Mouse (Mus musculus): Measurements from ENCODE around the gene Clec10a.

Gene Clec10a

DNA sequence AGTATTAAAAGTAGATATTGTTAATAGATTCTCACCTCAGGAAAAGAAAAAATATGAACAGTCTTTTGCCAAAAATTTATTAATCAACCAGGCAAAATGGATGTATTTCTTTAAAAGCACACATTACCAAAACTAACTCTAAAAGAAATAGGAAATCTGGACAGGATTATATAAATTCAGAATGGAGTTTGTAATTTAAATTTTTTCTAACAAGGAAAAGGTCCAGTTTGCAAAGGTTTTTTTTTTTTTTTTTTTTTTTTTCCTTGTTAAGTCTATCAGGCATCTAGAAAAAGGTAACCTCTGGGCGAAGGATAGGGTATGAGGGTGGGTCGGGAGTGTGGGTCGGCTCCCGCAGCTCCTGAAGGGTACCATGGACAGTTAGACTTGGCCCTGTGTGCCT lies 24.5 kb downstream of the Clec10a start:
- in situ Hi-C loops (cut with MboI, MseI): no loop called here

- in situ Hi-C loops (cut with MboI, MseI): no loop called here
Measured at GRCm38 (mm10) chr11:70185120-70185519, 29.1 kb downstream of the Clec10a start.

DNA sequence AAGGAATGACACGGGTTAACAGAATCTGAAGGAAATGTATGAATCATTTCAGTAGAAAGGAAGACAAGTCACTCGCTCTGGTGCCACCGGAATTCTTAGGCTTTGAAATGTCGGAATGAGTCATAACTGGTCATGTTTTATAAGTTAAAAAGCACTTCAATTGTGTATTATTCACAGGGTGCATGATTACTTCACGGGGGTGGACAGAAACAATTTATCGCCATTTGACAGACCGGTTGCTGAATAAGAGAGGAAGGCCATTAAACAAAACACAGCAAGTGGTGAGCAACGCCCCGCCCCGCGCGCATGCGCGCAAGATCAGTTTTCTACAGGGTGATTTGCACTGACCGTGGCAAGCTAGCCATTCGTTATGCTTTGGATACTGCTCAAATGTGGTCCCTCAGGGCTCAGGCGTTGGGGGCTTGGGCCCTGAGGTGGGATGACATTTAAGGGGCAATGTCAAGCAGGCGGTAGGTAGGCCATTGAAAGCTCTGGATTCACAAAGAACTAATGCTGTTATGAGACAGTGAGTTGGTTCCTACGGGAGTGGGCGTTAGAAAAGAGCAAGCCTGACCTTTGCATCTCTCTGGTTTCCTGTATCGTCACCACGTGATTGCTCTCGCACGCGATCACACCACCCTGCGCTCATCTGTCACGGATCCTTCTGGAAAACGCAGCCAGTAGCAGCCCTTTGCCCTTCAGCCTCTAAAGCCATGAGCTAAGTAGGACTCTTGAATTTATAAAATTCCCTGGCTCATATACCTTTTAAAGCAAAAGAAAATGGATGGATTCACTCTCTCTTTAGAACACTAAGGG lies 33.5 kb downstream of the Clec10a start:
- in situ Hi-C loops (cut with MboI, MseI): no loop called here

- in situ Hi-C loops (cut with MboI, MseI): no loop called here
Measured at GRCm38 (mm10) chr11:70191188-70191587, 35.2 kb downstream of the Clec10a start.

GRCm38 (mm10) chr11:70192157-70192556 lies 36.2 kb downstream of the Clec10a start:
- in situ Hi-C loops (cut with MboI, MseI): no loop called here

DNA sequence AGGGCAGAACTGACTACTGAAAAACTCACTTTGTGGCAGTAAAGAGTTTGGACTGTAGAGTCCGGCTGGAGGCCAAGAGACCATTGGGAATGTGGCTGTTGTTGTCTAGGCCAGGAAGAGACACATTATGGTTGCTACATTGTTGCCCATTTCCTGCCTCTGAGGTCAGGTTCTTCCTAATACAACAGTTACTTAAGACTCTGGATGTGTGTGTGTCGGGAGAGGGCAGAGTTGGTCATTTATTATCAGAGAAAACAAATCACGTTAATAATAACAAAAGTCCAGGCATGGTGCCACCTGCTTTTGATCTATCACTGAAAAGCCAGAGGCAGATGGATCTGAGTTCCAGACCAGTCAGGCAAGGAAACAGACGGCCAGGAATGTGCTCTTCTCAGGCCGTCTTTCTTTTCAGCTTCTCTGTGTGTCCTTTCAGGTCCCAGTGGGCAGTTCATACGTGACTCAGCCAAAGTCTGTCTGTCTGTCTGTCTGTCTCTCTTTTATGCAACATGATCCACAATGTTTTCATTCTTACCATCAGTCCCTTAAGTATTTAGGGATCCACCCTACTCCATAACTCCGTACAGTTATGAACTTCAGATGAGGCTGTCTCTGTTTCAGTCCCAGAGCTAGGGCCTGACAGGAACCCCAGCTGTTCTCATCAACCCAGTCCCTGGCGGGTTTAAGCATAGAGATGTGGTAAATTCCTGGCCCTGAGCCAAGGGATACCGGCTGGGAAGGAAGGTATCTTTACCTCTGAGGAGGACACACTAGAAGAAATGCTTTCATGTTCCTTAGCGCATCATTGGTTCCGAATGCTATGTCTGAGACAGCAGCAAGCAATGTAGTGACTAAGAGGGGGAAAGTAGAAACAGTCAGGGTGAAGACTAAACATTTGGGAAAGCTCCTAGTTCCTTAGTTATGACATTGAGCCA lies 37.6 kb downstream of the Clec10a start:
- in situ Hi-C loops (cut with MboI, MseI): no loop called here

GRCm38 (mm10) chr11:70198332-70198731 lies 42.3 kb downstream of the Clec10a start:
- in situ Hi-C loops (cut with MboI, MseI): no loop called here

DNA sequence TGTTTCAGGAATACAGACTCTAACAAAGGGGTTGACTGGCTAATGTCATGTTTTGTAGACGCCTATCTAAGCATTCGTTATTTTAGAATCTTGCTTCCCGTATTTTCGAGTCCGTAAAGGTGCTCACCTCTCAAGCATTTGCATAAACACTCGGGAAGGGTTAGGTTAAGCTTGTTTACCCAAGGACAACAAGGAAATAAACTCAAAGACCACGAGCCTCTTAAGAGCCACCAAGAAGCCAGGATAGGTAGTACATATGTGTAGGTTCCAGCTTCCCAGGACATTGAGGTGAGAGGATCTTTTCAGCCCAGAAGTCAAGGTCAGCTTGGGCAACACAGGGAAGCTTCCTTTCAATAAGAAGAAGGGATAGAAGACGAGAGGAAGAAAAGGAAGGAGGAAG lies 43.1 kb downstream of the Clec10a start:
- in situ Hi-C loops (cut with MboI, MseI): no loop called here

GRCm38 (mm10) chr11:70200036-70200608 lies 44.1 kb downstream of the Clec10a start:
- in situ Hi-C loops (cut with MboI, MseI): loop anchor here (5.0 kb wide), 1 partner anchor 143 kb away; no protein-coding TSS in a partner anchor

DNA sequence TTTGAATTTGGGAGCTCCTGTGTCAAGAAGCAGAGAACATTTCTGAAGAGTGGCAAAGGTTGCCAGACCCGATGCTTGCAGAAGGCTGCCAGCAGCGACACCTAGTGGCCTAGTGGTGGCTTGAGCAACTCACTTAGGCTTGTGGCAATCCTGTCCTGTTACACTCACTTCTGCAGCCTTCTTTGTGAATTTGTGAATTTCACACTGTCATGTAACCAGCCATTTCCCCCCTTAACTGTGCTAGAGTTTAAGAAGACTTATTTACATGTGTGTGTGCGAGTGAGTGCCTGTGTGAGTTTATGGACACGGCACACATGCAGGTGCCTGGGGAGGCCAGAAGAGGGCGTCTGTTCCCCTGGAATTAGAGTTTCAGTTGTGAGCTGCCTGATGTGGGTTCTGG lies 45.7 kb downstream of the Clec10a start:
- in situ Hi-C loops (cut with MboI, MseI): loop anchor here (5.0 kb wide), 1 partner anchor 144 kb away; no protein-coding TSS in a partner anchor

- in situ Hi-C loops (cut with MboI, MseI): no loop called here
Measured at GRCm38 (mm10) chr11:70206801-70207200, 50.8 kb downstream of the Clec10a start.

- in situ Hi-C loops (cut with MboI, MseI): no loop called here
Measured at GRCm38 (mm10) chr11:70207283-70207682, 51.3 kb downstream of the Clec10a start.

GRCm38 (mm10) chr11:70208778-70209388 lies 52.9 kb downstream of the Clec10a start:
- in situ Hi-C loops (cut with MboI, MseI): no loop called here

DNA sequence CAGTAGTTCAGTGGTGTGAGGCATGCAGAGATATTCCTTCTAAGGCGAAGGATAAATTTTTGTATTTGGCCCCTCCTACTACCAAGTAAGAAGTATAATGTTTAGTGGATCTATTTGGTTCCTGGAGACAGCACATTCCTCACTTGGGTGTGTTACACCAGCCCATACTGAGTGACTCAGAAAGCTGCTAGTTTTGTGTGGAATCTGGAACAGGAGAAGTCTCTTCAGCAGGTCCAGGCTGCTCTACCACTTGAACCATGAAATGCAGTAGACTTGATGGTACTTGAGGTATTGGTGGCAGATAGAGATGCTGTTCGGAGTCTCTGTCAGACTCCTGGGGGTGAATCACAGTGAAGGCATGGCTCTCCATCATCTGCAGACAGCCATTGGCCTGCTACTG lies 54.7 kb downstream of the Clec10a start:
- in situ Hi-C loops (cut with MboI, MseI): no loop called here

GRCm38 (mm10) chr11:70211972-70212371 lies 56.0 kb downstream of the Clec10a start:
- in situ Hi-C loops (cut with MboI, MseI): no loop called here

GRCm38 (mm10) chr11:70212423-70212822 lies 56.4 kb downstream of the Clec10a start, which contains the start of gene Slc16a11:
Gene Slc16a11 (plus strand): TSS chr11:70212752.
- in situ Hi-C loops (cut with MboI, MseI): no loop called here

- in situ Hi-C loops (cut with MboI, MseI): no loop called here
Measured at GRCm38 (mm10) chr11:70212896-70213295, 56.9 kb downstream of the Clec10a start.

DNA sequence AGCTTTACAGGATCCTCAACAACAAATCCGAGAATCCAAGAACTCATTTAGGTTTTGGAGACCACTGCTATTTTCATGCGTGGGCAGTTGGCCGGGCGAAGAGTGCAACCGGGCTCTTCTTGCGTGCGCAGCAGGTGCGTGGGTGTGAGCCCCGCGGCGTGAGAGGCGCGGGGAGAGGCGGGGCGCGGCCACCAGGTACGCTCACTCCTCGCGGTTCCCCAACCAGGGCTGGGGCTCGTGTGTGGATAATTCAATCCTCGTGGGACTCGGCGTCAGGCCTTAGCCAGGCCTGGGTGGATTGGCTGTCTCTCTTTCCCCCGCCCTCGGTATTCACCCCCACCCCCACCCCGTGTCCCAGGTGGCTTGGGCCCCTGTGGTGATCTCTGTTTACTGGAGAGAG lies 57.7 kb downstream of the Clec10a start:
- in situ Hi-C loops (cut with MboI, MseI): no loop called here

- in situ Hi-C loops (cut with MboI, MseI): no loop called here
Measured at GRCm38 (mm10) chr11:70214191-70214855, 58.3 kb downstream of the Clec10a start.

DNA sequence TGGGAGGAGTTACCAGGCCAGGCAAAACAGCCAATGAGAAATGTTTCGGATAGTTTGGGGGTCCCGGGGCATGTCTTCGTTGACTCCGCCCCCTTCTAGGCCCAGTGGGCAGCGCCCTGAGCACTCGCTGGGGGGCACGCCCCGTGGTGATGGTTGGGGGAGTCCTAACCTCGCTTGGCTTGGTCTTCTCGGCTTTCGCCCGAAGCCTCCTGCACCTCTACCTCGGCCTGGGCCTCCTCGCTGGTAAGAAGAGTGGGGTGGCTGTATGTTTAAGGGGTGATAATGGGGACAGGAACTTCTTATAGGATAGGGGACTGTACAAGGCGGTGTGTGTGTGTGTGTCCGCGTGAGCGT lies 58.8 kb downstream of the Clec10a start:
- in situ Hi-C loops (cut with MboI, MseI): no loop called here

- in situ Hi-C loops (cut with MboI, MseI): no loop called here
Measured at GRCm38 (mm10) chr11:70215301-70215700, 59.3 kb downstream of the Clec10a start.
